Mouse (Mus musculus): Measurements from ENCODE around the gene Znhit2. TPM values are rescaled to one million over a fixed set of nuclear protein-coding genes. Genes with fewer than 3 reads are reported as not detected.
"Not testable (repeated sequence)": the region's sequence is repeated elsewhere in the genome, so short reads cannot be mapped to it uniquely, and the experiment has no call there.

The Znhit2 gene
- 10 to 100 TPM; 32.2 to 35.0 TPM for total RNA-seq (2021)
- long read RNA-seq, experiment 1, transcript Znhit2-201 (1 exons, 1,281 nt) = major isoform, 54 of 54 reads
- long read RNA-seq, experiment 1, partial matches to known transcripts = 0 of 54 reads
- long read RNA-seq, experiment 1, other reads (novel, unspliced or antisense) = 0 of 54 reads
- long read RNA-seq, experiment 2, transcript Znhit2-201 (1 exons, 1,281 nt) = major isoform, 37 of 37 reads
- long read RNA-seq, experiment 2, partial matches to known transcripts = 0 of 37 reads
- long read RNA-seq, experiment 2, other reads (novel, unspliced or antisense) = 0 of 37 reads

- DNase-seq (ENCODE audit: low spot score in 2 of 2) = peak; percentile 94 to 95
Observed at GRCm38 (mm10) chr19:6061021-6061533, at the start of gene Znhit2. Gene Znhit2, plus strand, starts transcription at chr19:6061192.

GRCm38 (mm10) chr19:6013691-6014090 is 47.3 kb upstream of the Znhit2 start:
- DNase-seq (ENCODE audit: low spot score in 2 of 2) = no peak

GRCm38 (mm10) chr19:6014991-6015510 is 45.9 kb upstream of the Znhit2 start:
- DNase-seq (ENCODE audit: low spot score in 2 of 2) = peak in 1 of 2 experiments; percentile 17

DNA sequence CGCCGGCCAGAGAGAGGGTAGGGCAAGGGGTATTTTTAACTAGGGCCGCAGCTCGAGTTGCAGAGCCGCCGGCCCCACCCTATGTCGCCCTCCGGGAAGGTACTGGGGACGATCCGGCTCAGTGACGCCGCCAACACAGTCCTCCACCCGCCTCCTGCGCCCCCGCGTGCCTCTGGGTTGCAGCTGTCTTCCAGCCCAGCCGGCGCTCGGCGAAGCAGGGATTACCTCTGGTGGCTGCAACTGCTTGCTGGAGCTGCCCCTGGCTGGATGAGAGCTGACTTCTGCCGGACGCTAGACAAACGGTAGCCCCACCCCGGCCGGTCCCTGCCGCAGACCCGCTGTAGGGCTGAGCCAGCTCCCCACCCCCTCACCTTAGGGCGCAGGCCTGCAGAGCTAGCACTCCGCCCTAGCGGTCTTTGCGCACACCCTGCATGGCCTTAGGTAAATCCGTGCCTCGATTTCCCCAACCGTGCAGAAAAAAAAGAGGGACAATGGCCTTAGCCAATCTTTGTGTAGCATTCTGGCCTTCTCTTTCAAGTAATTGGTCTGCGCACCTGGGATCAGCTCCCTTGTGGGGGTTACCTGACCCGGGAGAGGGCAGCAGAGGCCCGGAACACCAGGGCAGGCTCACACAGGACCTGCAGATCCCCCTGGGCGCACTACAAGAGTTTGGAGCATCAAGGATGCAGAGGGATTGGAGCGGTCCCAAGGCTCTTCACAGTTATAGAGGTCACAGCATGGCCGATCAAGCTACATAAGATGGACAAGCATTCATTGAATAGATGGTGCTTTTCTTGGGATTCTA is 45.3 kb upstream of the Znhit2 start, which contains the start of gene Capn1:
Capn1 (minus strand) TSS at position 387 of the 805 bp plus-strand sequence.
- DNase-seq (ENCODE audit: low spot score in 2 of 2) = peak; percentile 71 to 79

- DNase-seq (ENCODE audit: low spot score in 2 of 2) = no peak
Observed at GRCm38 (mm10) chr19:6016532-6016931, 44.5 kb upstream of the Znhit2 start.

- DNase-seq (ENCODE audit: low spot score in 2 of 2) = peak; percentile 83 to 89
Observed at GRCm38 (mm10) chr19:6018142-6019089, 42.6 kb upstream of the Znhit2 start.

DNA sequence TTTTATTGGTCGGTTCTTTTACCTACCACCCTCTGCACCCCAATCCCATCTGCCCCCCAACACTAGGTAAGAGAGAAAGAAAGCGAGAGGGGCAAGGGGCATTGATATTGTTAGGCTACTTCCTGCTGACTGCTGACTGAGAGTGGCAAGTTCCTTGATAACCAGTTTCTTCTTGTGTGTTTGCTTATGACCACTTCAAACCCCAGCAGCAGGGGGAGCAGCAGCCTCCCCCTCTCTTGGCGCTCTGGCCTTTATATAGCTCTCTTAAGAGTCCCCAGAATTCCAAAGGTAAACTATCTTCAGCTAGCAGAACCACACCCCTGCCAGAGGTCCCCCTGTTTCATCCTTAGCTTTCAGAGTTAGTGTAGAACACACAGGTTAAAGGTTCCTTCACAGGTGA is 40.7 kb upstream of the Znhit2 start:
- no peak for DNase-seq (ENCODE audit: low spot score in 2 of 2)

GRCm38 (mm10) chr19:6023059-6023458 is 37.9 kb upstream of the Znhit2 start:
- DNase-seq (ENCODE audit: low spot score in 2 of 2) = no peak

DNA sequence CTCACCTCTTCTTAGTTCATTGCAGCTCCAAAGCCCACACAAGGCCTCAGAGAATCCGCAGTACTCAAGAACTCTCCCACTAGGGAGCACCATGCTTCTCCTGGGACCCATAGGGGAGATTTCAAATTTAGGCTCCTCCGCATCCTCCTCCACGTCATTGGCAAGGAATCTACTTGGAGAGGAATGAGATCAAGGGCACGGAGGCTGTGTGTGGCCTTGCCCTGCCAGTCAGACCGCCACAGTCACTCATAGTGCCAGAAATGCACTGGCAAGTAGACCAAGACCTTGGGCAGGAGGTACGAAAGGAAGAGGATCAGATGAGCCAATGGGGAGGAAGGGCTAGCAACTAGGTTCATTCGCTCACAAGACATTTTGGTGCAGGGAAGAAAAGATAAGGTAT is 37.1 kb upstream of the Znhit2 start:
- DNase-seq (ENCODE audit: low spot score in 2 of 2) = no peak

DNA sequence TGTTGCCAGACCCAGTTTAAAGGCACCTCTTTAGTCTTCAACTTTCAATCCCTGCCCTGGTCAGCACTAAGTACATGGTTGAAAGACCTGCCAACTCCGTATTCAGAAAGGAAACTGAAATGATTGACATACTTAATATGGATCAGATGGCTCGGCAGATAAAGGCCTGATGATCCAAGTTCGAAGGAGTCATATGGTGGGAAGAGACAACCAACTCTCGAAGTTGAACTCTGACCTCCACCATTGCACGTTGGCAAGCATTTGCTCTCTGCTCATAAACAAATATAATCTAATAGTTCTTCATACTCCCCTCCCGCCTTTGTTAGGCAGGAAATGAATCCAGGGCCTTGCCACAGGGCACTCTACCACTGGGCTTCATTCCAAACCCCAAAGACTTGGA is 32.0 kb upstream of the Znhit2 start:
- DNase-seq (ENCODE audit: low spot score in 2 of 2) = no peak

DNA sequence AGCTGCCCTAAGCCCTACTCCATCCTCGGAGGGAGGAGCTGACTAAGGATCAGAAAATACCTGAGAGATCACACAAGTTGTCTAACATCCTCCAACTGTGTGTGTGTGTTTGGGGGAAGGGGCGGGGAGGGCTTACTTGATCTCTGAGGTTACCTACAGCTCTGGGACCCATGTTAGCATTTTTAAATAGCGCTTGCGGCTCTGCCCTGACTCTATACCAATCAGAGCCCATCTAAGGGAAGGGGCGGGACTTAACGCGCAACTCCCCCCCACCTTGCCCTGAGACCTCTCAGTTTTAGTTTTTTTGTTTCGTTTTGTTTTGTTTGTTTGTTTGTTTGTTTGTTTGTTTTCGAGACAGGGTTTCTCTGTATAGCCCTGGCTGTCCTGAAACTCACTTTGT is 31.6 kb upstream of the Znhit2 start:
- no peak for DNase-seq (ENCODE audit: low spot score in 2 of 2)

DNA sequence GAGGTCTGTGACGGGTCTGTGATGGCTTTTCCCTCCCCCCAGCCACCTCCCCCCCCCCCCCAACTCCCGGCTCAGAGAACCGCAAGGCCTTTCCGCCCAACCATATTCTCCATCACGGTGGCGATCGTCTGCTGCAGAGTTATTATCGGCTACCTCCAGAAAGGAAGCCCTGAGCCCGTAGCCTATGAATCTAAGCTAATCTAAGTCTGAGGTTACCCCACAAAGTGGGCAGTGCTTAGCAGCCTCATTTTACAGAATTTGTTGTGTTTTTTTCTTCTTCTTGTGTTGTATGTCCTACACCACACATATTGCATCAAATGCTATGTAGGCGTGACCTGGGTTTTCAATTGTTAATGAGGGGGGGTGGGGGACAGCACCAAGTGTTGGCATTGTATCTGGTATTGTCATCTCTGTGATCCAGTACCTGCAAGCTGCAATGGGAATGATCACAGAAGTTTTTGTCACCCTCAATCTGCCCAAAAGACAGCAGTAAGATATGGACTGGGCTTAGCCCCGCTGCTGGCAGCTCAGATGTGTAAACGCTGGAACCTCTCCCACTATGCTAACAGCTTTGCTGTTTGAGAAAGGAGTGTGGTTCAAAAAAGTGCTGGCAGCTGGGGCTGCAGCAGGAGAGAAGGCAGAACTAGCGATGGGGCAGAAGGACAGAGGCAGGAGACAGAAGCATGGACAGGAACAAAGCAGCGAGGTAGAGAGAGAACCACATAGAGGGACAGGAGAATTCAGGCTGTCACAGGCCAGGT is 30.3 kb upstream of the Znhit2 start:
- DNase-seq (ENCODE audit: low spot score in 2 of 2) = no peak

- no peak for DNase-seq (ENCODE audit: low spot score in 2 of 2)
Observed at GRCm38 (mm10) chr19:6035966-6036585, 24.9 kb upstream of the Znhit2 start.

- DNase-seq (ENCODE audit: low spot score in 2 of 2) = no peak
Observed at GRCm38 (mm10) chr19:6037695-6038094, 23.3 kb upstream of the Znhit2 start.

- DNase-seq (ENCODE audit: low spot score in 2 of 2) = no peak
Observed at GRCm38 (mm10) chr19:6038326-6038725, 22.7 kb upstream of the Znhit2 start.

DNA sequence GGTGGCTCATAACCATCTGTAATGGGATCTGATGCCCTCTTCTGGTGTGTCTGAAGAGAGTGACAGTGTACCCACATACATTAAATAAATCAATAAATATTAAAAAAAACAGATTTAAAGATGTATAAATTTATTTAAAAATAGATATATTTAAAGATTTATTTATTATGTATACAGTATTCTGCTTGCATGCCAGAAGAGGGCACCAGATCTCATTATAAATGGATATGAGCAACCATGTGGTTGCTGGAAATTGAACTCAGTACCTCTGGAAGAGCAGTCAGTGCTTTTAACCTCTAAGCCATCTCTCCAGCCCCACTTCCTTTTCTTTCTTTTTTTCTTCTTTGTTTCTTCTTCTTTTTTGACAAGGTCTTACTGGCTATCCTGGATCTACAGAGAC is 21.0 kb upstream of the Znhit2 start:
- no peak for DNase-seq (ENCODE audit: low spot score in 2 of 2)

DNA sequence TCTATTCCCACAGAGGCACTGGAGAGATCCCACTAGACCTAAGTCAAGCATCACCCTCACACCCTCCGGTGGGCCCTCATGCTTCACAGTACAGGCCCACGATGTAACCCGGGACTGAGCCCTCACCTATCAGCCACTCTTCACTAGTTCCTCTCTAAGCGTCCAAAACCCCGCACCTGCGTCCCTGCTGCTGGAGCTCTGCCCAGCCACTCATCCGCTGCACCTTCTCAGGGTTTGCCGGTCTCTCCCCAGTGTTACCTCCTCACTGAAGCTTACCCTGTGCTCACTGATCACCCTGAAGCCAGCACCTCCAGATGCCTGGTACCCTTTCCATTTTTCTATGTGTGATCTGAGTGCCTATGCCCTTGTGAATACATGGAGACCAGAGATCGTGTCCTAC is 18.7 kb upstream of the Znhit2 start:
- DNase-seq (ENCODE audit: low spot score in 2 of 2) = no peak

DNA sequence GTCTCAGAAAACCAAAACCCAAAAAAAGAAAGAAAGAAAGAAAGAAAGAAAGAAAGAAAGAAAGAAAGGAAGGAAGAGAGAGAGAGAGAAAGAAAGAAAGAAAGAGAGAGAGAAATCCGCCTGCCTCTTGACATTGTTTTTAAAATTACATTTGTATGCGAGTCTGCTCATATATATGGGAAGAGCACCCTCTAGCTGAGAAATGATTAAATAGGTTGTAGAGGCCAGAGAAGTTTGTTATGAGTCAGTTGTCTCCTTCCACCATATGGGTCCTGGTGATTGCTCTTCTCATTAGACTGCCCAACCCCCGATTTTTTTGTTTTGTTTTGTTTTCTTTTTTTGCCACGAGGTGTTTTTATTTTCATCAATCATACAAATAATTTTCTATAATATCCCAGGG is 16.9 kb upstream of the Znhit2 start:
- DNase-seq (ENCODE audit: low spot score in 2 of 2) = not testable (repeated sequence)
